Mouse (Mus musculus) forebrain, embryonic 13.5 days (tissue): ENCODE data around the gene Pdk3. TPM values are rescaled to one million over a fixed set of nuclear protein-coding genes. Genes with fewer than 3 reads are reported as not detected.
A peak's percentile ranks its signal among the peaks of the same experiment; 100 is the strongest.

Experiments used
- ATAC-seq: fragments of 200-750 bp; cut with Nextera tagmentation; 2 replicates; pipeline ENCODE4 v1.8.0; 2017
- H3K27ac ChIP-seq: fragments of 300-500 bp; sonication (generic); 2 replicates; pipeline ENCODE4 v1.5.1; 2015; ENCODE audit warnings: inconsistent platforms, mild to moderate bottlenecking, moderate library complexity
- H3K27me3 ChIP-seq: fragments of 300-500 bp; sonication (generic); 2 replicates; pipeline ENCODE4 v1.6.1; 2015; ENCODE audit warnings: mild to moderate bottlenecking, inconsistent platforms
- H3K36me3 ChIP-seq: fragments of 300-500 bp; sonication (generic); 2 replicates; pipeline ENCODE4 v1.6.1; 2015; ENCODE audit warnings: mild to moderate bottlenecking, inconsistent platforms; ENCODE audit not compliant: poor library complexity, severe bottlenecking
- H3K4me1 ChIP-seq: fragments of 300-500 bp; sonication (generic); 2 replicates; pipeline ENCODE4 v1.6.1; 2015; ENCODE audit warnings: inconsistent platforms
- H3K4me2 ChIP-seq: fragments of 300-500 bp; sonication (generic); 2 replicates; pipeline ENCODE4 v1.6.1; 2015; ENCODE audit warnings: inconsistent platforms, mild to moderate bottlenecking, moderate library complexity
- H3K4me3 ChIP-seq: fragments of 300-500 bp; sonication (generic); 2 replicates; pipeline ENCODE4 v1.5.1; 2015; ENCODE audit warnings: mild to moderate bottlenecking, inconsistent platforms
- H3K9ac ChIP-seq: fragments of 300-500 bp; sonication (generic); 2 replicates; pipeline ENCODE4 v1.6.1; 2015; ENCODE audit warnings: mild to moderate bottlenecking, inconsistent platforms
- H3K9me3 ChIP-seq: fragments of 300-500 bp; sonication (generic); replicated peaks from 2 replicates; pipeline ENCODE4 v1.6.1; 2016; ENCODE audit warnings: inconsistent platforms
- WGBS: fragments of 180-500 bp; shearing (Covaris S2); methylation state at CpG from one replicate; pipeline ENCODE4 v1.1.7; 2015; 5-methylcytosine and 5-hydroxymethylcytosine counted together
- polyA plus RNA-seq: library from polyadenylated mRNA; unstranded; fragments of >200 nt; fragmentation: Nextera tagmentation; extraction: Ambion mirVana; gene quantifications from 2 replicates; pipeline ENCODE4 v1.2.1, GENCODE M21; 2015

Gene Pdk3
- polyA plus RNA-seq, 1 experiment from 2014 or later = 39.1 TPM

DNA sequence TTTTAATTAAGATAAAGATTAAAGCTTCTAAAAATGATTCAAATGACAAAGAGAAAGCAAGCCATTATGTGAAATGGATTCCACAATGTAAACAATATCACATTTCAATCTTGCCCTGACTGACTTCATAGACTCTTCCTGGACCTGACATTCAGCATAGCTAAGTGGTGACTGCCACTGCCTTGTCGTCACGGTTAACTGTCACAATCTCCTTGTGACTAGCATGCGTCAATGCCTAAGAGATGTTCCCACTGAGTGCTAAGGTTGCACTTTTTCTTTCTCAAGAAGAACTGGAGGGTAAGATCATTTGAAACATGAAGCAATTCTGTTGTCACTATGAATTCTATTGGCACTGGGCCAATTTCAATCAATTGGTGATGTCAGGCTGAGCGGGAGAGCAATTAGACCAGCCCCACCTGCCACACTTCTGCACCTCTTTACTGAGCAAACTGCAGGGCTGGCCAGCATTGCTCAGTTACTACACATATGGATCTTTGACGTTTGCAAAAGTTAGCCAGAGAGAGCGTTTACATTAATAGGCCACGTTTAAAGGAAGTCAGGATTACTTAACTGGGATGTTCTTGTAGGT is 75.0 kb downstream of the Pdk3 start:
- Histone ChIP-seq H3K36me3 (no peaks in the 10 kb centered on the region), H3K4me1 (peaks cover 13% of the 10 kb centered on the region; the same call in 1 of the 2 replicates), H3K4me3 (no peak overlapping the region), H3K27me3 (no peaks in the 10 kb centered on the region), H3K27ac (no peak overlapping the region), H3K4me2 (no peak overlapping the region), H3K9me3 (no peaks in the 10 kb centered on the region), H3K9ac (no peak overlapping the region)
- ATAC-seq = peak; percentile 82
- WGBS = 43% methylated on average over 7 of the region's 7 CpGs

- Histone ChIP-seq H3K4me3 (no peak overlapping the region), H3K27ac (no peak overlapping the region), H3K4me2 (no peak overlapping the region), H3K27me3 (no peaks in the 10 kb centered on the region), H3K9ac (no peak overlapping the region), H3K36me3 (no peaks in the 10 kb centered on the region), H3K4me1 (peaks cover 13% of the 10 kb centered on the region; the same call in 1 of the 2 replicates), H3K9me3 (no peaks in the 10 kb centered on the region)
- 52% methylated on average over 11 of the region's 11 CpGs for WGBS
- peak; percentile 75 for ATAC-seq
Observed at GRCm38 (mm10) chrX:93755210-93755842, 76.7 kb downstream of the Pdk3 start.

- no peak overlapping the region for H3K4me2 ChIP-seq
- no peaks in the 10 kb centered on the region for H3K4me1 ChIP-seq
- H3K4me3 ChIP-seq = no peak overlapping the region
- no peak overlapping the region for H3K27ac ChIP-seq
- H3K36me3 ChIP-seq = peaks cover 6% of the 10 kb centered on the region; the same call in 1 of the 2 replicates
- WGBS = 90% methylated on average over 6 of the region's 6 CpGs
- no peaks in the 10 kb centered on the region for H3K9me3 ChIP-seq
- ATAC-seq = no peak
- H3K9ac ChIP-seq = no peak overlapping the region
- no peaks in the 10 kb centered on the region for H3K27me3 ChIP-seq
Observed at GRCm38 (mm10) chrX:93750566-93750965, 81.4 kb downstream of the Pdk3 start.

- ATAC-seq = no peak
- H3K4me2 ChIP-seq = no peak overlapping the region
- no peaks in the 10 kb centered on the region for H3K27me3 ChIP-seq
- H3K4me1 ChIP-seq = no peaks in the 10 kb centered on the region
- H3K4me3 ChIP-seq = no peak overlapping the region
- no peak overlapping the region for H3K9ac ChIP-seq
- no peaks in the 10 kb centered on the region for H3K9me3 ChIP-seq
- H3K36me3 ChIP-seq = peaks cover 6% of the 10 kb centered on the region; the same call in 1 of the 2 replicates
- WGBS = 89% methylated on average over 1 of the region's 1 CpGs
- no peak overlapping the region for H3K27ac ChIP-seq
Observed at GRCm38 (mm10) chrX:93749165-93749564, 82.8 kb downstream of the Pdk3 start.

- 53% methylated on average over 6 of the region's 6 CpGs for WGBS
- Histone ChIP-seq H3K36me3 (no peaks in the 10 kb centered on the region), H3K4me3 (no peak overlapping the region), H3K4me2 (no peak overlapping the region), H3K27ac (no peak overlapping the region), H3K9ac (no peak overlapping the region), H3K27me3 (no peaks in the 10 kb centered on the region), H3K9me3 (no peaks in the 10 kb centered on the region), H3K4me1 (peaks cover 10% of the 10 kb centered on the region; the same call in 1 of the 2 replicates)
- ATAC-seq = no peak
Observed at GRCm38 (mm10) chrX:93732975-93733748, 98.8 kb downstream of the Pdk3 start.

DNA sequence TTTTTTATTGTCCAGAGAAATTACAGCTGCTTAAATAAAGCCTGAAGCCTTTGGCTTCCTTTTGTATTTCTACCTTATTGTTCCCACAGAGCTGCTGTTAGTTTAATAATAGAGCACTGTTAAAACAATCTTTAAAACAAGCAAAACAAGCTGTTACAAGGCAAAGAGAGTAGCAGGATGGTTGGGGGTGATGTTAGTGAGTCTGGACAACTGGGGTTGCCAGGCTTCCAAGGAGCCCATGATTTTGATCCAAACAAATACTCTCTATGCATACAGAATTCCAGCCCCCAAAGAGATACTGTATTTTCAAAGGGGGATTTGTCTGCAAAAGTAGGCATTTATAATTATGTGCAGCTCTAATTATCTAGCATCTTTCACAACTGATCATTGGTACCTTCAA is 99.6 kb downstream of the Pdk3 start:
- no peak overlapping the region for H3K27ac ChIP-seq
- H3K36me3 ChIP-seq = no peaks in the 10 kb centered on the region
- peak; percentile 55; the same call in 1 of the 2 replicates for ATAC-seq
- H3K4me2 ChIP-seq = no peak overlapping the region
- H3K27me3 ChIP-seq = no peaks in the 10 kb centered on the region
- no peaks in the 10 kb centered on the region for H3K9me3 ChIP-seq
- peaks cover 10% of the 10 kb centered on the region; the same call in 1 of the 2 replicates for H3K4me1 ChIP-seq
- H3K9ac ChIP-seq = no peak overlapping the region
- no peak overlapping the region for H3K4me3 ChIP-seq

GRCm38 (mm10) chrX:93730854-93731253 is 101.1 kb downstream of the Pdk3 start:
- 81% methylated on average over 8 of the region's 8 CpGs for WGBS
- Histone ChIP-seq H3K4me3 (no peak overlapping the region), H3K36me3 (no peaks in the 10 kb centered on the region), H3K27me3 (no peaks in the 10 kb centered on the region), H3K4me1 (peaks cover 10% of the 10 kb centered on the region; the same call in 1 of the 2 replicates), H3K27ac (no peak overlapping the region), H3K4me2 (no peak overlapping the region), H3K9me3 (no peaks in the 10 kb centered on the region), H3K9ac (no peak overlapping the region)
- ATAC-seq = no peak

- Histone ChIP-seq H3K4me2 (no peak overlapping the region), H3K4me1 (peaks cover 10% of the 10 kb centered on the region; the same call in 1 of the 2 replicates), H3K27ac (no peak overlapping the region), H3K27me3 (no peaks in the 10 kb centered on the region), H3K36me3 (no peaks in the 10 kb centered on the region), H3K4me3 (no peak overlapping the region), H3K9me3 (no peaks in the 10 kb centered on the region), H3K9ac (no peak overlapping the region)
- ATAC-seq = no peak
- WGBS = 100% methylated on average over 1 of the region's 1 CpGs
Observed at GRCm38 (mm10) chrX:93729529-93729928, 102.5 kb downstream of the Pdk3 start.

Other genes starting within 250 kb of the Pdk3 start
- gene Pola1, start 200.0 kb downstream of the Pdk3 start, polyA plus RNA-seq = 15.0 and 16.4 TPM in 2 replicates
- 17.2 and 20.6 TPM in 2 replicates for gene Pcyt1b, start 177.3 kb downstream of the Pdk3 start, polyA plus RNA-seq
- gene AU015836, start 136.5 kb upstream of the Pdk3 start, polyA plus RNA-seq = not detected in 2 replicates